Mouse (Mus musculus) cerebellum, postnatal 36 days (tissue): ENCODE measurements at regions not wholly inside any gene's neighbourhood (a gene's known extent, or its start where the extent isn't known, plus 50 kb on each side); places are given as distances from the start of the nearest gene placed in this dataset.
A peak's percentile ranks its signal among the peaks of the same experiment; 100 is the strongest.

Experiments used
- DNase-seq, 2 experiments: peaks; one replicate each; pipeline ENCODE4 v3.0.0; 2021 to 2022; ENCODE audit warnings: mixed read lengths in 2 of 2

DNA sequence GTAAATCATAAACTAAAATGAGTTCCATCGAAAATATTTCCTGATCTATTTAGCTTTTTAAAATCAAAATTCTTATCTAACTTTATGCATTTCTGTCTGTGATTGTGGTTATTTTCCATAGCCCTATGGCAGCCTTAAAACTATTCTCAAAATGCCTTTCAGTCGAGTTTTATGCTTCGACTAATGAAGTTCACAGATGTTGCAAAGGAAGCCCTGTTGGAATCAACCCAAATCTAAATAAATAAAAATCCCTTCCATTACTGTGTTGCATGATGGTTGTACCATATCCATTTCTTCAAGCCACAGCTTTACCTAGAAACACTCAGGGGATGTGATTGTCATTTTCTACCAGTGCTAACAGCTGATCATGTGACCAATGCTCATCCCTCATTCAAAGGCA lies 585.6 kb upstream of the N6amt1 start:
- DNase-seq: no peak

DNA sequence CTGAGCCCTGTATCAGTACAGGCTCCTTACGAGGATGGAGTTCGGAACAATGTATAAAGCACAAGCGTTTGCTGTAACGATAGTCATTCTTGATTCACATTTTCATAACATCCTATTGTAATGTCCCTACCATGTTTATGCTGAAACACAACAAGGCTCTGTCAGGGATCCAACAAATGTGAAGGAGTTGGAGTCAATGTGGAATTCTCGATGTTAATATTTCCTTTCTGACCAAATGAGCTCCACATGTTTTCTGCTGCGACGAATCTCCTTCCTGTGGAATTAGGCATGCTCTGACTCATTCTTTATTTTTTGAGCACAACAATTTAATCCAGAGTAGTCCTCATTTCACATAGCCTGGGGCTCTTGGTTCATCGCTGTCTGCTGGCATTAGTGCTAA lies 588.0 kb upstream of the N6amt1 start:
- DNase-seq: no peak

- no peak for DNase-seq
These were observed 612.7 kb upstream of the N6amt1 start for GRCm38 (mm10) chr16:86741236-86741635.

GRCm38 (mm10) chr16:86718982-86719771 lies 634.8 kb upstream of the N6amt1 start:
- no peak for DNase-seq

DNA sequence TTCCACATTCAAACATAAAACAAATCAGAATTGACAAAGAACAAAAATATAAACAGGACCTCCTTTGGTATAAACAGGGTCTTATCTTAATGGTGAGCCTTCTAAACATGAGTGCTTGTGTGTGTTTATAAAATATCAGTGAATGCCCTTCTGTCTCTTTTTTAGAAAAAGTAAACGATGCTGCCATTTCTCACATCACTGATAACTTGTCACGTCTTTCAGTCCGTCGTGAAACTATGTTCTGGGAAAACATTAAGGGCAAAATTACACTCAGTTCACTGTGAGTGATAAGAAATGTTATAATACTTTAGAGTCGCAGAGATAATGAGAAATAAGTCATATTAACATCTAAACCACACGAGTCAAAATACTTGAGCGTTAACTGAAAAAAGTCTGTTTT lies 635.6 kb upstream of the N6amt1 start:
- DNase-seq: no peak

DNA sequence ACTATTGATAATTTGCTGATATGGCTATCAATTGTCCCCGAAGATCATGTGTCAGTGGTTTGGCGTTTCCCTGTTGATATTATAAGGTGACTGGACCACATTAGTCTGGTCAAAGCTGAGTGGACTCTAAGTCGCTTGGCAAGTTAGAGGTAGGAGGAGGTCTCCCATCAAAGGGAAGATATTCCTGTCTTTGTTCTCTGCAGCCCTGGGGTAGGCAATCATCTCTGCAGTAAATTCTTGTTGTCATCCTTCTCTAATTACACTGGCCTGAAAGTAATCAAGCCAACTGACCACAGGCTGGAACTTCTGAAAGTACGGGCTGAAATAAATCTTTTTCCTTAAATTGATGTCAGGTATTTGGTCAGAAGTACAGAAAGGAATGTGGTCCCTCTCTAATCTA lies 652.3 kb upstream of the N6amt1 start:
- no peak for DNase-seq

- peak; percentile 77 to 83 for DNase-seq
These were observed 659.5 kb upstream of the N6amt1 start for GRCm38 (mm10) chr16:86694497-86694896.

DNA sequence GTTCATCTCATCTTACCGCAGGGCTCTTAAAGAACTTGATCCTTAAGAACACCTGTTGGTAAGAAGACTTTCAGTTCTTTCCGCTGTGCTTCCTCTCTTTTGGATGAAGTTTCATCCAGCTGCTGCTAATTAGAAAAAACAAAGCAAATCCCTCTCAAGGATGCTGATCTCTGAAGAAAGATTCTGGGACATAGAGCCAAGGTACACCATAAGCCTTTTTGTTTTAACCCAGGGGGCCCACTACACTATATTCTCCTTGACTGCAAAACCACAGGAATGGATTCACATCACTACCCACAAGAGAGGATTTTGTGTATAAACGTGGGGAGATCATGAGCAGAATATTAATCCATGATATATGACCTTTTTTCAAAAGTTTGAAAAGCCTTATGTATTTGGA lies 694.8 kb upstream of the N6amt1 start:
- DNase-seq: no peak

DNA sequence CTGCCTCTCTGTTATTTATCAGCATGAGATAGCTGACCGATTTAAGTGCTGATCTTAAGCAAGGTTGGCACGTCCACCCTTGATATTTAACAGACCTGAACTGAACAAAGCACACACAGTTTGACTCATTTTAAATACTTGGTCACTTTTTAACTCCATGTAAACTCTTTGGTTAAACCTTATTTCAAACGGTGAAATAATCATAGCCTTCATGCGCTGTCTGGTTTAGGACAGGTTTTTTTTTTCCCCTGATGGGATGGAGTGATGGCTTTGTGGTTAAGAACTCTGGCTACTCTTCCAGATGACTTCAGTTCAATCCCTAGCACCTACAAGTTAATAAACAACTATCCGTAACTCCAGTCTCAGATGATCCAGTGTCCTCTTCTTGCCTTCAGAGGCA lies 706.7 kb upstream of the N6amt1 start:
- no peak for DNase-seq

- no peak for DNase-seq
These were observed 707.2 kb upstream of the N6amt1 start for GRCm38 (mm10) chr16:86646753-86647152.

DNA sequence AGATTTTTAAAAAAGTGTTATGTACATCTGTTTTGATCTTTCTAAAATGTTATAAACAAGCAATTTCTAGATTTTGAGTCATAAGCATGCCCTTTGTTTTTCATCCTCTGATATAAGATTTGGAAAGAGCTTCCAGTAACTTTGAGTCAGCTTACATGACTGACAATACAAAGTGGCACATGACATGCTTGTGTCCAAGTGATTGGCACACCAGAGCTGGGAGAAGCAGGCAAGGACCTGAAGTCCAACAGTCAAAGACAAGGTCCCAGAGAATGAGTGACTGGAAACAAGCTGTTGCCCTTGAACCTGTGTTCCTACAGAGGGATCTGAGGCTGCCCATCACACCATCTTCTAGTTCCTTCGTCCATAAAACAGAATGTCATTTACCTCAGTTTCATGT lies 708.5 kb upstream of the N6amt1 start:
- no peak for DNase-seq

GRCm38 (mm10) chr16:86644912-86645312 lies 709.1 kb upstream of the N6amt1 start:
- DNase-seq: peak in 1 of 2 experiments; percentile 53

GRCm38 (mm10) chr16:86604166-86604565 lies 702.5 kb upstream of the Adamts5 start:
- peak; percentile 10 to 29 for DNase-seq

DNA sequence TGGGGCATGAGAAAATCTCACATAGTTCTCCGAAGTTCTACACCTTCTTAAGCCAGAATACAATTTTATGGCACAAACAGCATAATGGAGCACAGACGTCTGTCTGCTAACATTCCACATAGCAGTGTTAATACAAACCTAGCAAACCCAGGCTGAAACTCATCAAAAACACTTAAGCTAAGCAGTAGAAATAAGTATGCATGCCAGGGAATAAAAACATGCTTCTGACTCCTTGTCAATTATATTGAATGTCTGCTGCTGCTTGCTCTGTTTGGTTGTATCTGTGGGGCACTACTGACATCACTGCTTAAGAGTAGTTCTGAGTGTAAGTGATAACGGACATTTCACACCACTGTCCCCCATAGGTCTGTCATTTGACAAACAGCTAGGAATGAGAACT lies 693.4 kb upstream of the Adamts5 start:
- DNase-seq: no peak

GRCm38 (mm10) chr16:86586044-86586443 lies 684.4 kb upstream of the Adamts5 start:
- no peak for DNase-seq

DNA sequence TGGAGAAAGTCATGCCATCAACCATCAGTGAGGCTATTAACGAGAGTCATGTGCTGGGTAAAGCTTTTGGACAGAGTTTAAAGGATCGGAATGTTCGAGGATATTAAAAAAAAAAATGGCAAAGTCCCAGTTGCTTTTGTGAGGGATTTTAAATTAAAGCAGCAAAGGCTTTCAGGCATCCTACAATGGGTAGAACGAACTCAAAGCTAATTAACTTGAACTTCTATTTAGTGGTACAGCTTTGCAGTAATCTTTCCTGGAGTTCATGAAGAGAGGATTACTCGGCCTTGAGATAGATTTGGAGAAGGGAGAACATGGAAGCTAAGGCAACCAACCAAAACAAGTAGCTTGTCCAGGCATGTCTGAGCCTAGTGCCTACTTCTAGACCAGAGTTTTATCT lies 676.7 kb upstream of the Adamts5 start:
- no peak for DNase-seq

- peak in 1 of 2 experiments; percentile 29 for DNase-seq
These were observed 645.9 kb upstream of the Adamts5 start for GRCm38 (mm10) chr16:86547465-86548043.

DNA sequence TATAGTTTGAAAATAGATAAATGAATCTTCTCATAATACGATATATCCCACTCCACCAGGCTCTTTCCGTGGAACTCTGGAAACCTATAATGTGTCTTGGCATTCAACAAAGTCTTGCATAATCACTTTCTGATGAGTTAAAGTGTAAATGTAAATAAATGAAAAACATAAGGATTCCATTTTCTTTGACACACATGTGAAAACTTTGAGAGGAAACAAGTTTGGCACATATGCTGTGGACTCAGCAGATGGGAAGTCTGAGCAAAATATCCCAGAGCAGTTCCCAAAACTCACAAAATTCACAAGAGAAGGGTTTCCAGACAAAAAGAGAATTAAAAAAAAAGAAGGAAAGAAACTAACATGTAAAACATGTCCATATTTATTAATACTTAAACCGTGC lies 645.3 kb upstream of the Adamts5 start:
- no peak for DNase-seq

GRCm38 (mm10) chr16:86544121-86544520 lies 642.5 kb upstream of the Adamts5 start:
- DNase-seq: no peak

DNA sequence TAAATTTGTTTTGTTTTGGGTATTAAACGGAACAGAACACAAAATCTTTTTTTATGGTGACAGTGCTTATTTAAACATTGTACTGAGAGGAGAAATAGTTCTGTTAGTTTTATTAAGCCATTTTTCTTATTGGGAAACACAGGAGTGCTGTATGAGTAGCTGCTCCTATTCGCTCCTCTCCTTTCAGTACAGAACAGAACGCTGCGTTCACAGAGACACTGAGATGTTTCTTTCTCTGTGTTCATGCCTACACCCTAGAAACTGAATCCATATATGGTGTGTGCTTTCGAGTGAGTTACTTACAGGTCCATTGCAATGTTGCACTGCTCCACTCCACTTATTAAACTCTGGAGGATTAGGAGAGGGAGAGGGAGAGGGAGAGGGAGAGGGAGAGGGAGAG lies 634.9 kb upstream of the Adamts5 start:
- DNase-seq: no peak

DNA sequence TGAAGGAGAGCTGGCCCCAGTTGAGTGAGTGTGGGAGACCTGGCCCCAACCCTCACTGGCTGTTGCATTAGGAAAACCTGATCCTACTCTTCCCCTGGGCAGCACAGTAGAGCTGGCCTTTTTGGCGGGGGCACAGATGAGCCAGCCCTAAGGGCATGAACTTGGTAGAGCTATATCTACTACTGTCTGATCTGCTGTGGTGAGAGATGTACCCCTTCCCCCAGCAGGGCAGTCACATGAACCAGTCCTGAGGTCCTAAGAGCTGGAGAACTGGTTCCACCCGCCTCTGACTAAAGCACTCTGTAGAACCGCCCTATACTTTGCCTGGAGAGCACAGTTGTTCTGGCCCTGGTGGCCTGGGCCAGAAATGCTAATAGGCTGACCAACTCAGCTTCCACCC lies 622.5 kb upstream of the Adamts5 start:
- no peak for DNase-seq

GRCm38 (mm10) chr16:86516935-86517334 lies 615.3 kb upstream of the Adamts5 start:
- no peak for DNase-seq

DNA sequence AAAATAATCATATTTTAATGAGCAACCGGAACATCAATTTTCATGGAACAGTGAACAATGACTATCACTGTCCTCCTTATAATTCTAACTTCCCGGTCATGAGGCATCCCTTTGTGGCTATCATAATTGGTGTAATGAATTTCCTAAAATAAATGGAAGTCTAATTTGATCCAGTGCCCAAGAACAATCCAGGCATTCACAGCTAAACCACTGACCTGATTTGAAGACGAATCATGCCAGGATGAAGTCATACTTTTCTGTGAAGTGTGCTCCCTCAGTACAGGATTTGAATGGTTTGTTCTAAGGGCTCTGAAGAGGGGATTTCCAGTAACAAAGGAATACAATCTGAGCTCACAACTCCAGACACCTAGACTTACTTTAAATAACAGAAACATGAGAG lies 614.5 kb upstream of the Adamts5 start:
- peak in 1 of 2 experiments; percentile 13 for DNase-seq

GRCm38 (mm10) chr16:86501074-86501952 lies 599.7 kb upstream of the Adamts5 start:
- no peak for DNase-seq
